Mouse (Mus musculus) liver, adult (tissue): ENCODE measurements around the gene Sugp2.

Experiments used
- GATA4 ChIP-seq: IDR thresholded peaks from 2 replicates; pipeline ENCODE4 v1.6.1; 2014; ENCODE audit warnings: mild to moderate bottlenecking, low read length; ENCODE audit not compliant: insufficient replicate concordance

The Sugp2 gene

DNA sequence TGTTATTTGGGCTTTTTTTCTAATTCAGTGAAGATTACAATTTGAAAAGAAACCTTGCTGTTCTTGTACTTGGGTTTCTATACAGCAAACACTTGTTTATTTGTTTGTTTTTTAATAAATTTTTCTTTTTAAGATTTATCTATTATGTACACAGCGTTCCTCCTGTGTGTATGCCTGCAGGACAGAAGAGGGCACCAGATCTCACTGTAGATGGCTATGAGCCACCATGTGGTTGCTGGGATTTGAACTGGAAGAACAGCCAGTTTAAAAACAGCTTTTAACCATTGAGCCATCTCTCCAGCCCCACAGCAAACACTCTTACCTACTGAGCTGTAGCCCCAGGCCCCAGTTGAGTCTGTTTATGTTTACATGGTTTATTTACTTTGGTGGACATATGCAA is 20.6 kb downstream of the Sugp2 start:
- no peak for TF ChIP-seq GATA4

DNA sequence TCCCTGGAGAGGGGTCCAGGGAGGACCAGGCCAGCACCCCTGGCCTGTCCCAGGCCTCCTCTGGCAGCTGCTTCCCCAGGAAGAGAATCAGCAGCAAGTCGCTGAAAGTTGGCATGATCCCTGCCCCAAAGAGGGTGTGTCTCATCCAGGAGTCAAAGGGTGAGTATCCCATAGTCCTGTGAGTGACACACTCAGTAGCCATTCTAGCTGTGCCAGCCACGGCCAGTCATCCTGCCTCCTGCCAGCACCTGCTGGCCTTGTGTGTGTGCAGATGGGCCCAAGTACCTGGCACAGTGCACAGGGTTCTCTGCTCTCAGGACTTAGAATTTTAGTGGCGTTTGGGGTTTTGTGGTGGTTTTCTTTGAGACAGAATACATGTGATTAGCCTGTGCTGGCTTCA is 23.4 kb downstream of the Sugp2 start:
- no peak for TF ChIP-seq GATA4

DNA sequence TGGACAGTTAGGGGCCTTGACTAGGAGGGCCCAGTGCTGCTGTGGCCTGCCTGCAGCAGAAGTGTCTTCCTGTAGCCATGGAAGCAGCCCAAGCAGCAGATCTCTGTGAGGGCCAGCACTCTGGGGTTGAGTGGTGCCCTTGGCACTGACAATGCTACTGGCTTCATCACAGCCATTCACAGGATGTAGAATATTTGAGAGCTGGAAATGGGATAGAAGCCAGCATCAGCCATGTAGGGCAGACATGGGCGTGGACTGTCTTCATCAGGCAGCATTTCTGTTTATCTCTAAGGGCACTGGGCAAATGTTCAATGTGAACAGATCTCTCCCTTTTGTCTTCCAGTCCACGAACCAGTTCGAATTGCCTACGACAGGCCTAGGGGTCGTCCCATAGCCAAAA is 24.6 kb downstream of the Sugp2 start:
- no peak for TF ChIP-seq GATA4

DNA sequence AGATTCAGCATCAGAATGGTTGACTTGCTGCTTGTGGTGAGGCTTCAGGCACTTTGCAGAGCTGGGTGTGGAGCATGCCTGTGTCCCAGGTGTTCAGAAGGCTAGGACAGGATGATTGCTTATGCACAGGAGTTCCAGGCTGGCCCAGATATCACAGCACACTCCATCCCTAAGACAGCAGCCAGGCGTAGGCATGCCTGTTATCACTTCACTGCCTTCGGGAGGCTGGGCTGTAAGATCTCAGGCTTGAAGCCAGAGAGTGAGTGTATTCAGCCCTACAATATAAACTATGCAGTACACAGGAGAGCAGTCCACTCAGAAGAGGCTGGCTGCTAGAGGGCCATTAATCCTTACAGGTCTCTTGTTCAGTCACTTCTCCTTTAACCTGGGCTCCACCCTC is 25.0 kb downstream of the Sugp2 start:
- TF ChIP-seq GATA4 = no peak

DNA sequence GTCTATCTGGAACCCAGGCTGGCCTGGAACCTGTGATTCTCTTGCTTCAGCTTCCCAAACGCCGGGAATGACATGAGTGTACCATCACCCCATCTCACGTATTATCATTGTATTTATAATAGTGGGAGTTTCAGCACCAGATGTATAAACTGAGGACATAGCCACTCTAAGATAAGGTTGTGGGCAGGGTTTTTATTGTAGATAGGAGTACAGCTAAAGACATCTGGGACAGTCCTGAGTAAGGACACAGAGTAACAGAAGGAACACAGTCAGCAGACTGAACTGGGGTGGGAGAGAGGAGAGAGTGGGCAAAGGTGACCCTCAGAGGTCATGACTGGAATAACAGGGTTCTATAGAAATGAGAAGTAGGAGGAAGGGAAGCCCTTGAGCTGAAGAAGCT is 33.6 kb downstream of the Sugp2 start:
- no peak for TF ChIP-seq GATA4

DNA sequence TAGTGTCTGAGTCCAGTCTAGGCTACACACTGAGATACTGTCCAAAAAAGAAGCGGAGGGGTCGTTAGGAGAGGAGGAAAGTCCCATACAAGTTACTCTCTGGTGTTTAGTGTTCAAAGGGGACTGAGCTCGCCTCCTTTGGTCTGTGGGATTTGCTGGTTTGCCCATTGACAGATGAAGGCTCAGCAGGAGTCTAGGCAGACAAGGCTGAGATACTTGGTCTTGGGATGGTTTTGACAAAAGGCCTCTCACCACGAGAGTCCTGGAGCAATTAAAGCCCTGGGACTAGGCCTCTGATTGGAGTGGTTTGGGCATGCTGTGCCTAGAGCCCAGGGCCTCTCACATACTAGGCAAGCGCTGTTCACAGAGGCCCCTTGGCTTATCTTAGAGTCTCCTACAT is 34.3 kb downstream of the Sugp2 start:
- no peak for TF ChIP-seq GATA4

DNA sequence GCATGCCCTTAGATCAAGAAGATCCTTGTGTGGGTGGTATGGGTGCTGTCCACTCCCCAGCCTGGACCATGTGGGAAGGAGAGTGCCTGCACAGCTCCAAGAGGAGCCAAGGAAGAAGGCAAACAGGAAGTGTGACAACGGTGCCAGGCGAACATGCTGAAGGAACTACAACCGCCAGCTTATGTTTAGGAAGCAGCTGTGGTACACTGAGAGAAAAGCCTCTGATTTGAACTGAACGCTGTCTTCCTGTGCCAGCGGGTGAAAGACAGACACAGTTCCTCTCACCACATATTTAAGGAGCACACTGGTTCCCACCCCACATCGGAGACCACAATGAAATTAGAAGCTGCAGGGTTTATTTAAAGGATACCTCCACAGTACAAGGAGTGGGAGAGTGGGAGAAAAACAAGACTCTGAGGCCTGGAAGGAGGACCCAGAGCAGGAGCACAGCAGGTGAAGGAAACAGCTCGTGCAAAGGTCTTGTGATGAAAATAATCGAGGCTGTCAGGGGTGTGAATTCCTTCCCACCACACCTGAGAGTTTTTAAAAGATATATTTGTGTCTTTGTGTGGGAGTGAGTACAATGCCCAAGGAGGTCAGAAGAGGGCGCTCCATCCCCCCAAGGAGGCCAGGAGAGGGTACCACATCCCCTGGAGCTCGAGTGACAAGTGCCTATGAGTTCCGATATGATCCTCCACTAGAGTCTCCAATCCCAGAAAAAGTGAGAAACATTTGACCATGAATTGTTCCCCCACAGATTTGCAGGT is 35.0 kb downstream of the Sugp2 start:
- no peak for TF ChIP-seq GATA4

DNA sequence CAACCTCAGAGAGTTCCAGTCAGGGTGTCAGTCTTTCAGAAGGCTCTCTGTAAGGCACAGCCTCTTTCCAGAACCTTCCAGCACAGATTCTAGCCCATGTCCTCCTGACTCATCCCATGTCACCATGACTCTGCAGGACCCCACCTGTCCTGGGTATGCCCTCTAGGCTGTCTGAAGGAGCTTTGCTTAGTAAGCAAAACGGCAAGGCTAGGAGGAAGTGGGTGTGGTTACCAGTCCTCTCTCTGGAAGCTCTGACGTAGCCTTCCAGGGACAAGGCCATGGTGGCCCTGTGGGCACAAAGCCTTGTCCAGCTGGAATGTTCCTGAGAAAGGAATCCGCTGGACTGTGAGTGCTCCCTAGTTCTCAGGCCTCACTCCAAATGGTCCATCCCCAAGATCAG is 38.9 kb downstream of the Sugp2 start:
- no peak for TF ChIP-seq GATA4

DNA sequence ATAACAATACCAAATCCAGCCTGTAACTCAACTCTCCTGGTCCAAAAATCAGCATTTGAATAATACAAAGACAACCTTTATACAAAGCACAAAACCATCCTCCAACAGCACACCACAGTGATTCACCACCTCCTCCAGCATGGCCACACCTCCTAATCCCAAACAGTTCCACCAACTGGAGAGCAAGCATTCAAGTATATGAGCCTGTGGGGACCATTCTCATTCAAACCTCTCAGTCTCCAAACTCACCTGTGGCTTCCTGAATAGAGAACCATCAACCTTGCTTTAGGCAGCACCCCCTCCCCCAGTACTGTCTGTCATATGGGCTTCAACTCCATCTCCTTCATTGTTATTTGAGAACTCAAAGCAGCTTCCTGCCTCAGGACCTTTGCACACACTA is 40.3 kb downstream of the Sugp2 start:
- TF ChIP-seq GATA4 = no peak

DNA sequence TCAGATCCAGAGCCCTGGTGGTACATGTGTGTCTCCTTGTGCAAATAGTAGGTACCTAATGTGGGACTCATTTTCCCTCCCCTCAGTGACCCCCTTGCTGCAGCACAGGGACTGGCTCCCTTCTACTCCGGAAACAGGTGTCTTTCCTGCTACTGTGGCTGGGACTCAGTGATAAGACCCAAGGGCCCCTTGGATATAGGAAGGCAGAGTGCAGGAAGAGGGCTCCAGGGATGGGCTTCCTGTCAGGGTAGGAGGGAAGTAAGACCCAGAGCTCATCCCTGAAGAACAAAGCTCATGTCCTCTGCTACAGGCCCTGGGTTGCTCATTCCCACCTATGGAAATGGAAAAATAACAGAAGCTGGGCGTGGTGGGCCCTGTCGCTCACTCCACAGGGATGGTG is 42.5 kb downstream of the Sugp2 start:
- TF ChIP-seq GATA4 = peak; percentile 73; the same call in 1 of the 2 replicates

DNA sequence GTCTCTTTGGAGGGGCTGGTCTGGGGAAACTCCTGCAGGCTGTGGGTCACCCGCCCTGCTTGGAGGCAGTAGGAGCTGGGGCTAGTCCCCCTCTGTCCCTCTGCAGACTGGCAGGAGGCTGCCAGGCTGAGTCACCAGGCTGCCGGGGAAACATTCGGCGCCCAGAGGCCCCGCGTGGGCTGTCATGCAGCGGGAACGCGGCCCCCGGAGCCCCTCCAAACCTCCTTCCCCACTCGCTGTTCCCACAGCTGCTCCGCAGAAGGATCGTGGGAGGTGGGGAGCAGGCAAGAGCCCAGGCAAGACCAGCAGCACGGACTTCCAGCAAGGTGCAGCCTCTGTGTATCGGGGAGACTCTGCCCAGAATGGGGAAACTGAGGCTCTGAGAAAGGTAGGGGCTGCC is 44.1 kb downstream of the Sugp2 start:
- no peak for TF ChIP-seq GATA4

DNA sequence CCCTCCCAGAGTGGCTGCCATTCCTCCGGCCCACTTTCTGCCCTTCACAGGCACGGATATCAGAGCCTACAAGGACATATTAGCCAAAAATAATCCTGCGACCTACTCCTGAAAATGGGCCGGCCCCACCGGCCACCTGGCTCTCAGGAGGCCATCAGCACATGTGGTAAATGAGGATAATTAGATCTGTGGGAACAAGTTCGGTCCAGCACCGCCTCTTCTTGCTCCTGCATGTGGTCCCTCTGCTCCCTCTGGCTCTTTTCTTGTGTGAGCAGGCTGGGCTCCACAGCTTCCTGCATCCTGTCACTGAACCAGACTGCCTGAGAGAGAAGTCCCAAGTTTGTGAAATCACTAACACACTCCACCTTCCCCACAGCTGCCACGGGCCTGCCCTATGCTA is 45.2 kb downstream of the Sugp2 start:
- no peak for TF ChIP-seq GATA4

DNA sequence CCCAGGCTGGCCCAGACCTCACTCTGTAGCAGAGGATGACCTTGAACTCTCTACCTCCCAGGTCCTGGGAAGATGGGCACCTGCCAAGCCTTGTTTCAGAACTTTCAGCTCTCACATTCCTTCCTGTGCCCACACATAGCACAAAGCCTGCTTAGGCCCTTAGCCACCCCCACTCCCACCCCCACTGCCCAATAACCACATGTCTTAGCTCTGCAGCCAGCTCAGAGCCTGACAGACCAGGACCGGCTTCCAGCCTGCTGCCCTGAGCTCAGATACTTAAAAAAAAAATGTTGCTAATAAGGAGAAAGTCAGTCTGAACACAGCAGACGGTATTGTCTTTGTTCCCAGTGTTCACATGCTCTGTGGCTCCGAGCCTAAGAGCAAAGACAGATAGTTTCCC is 47.0 kb downstream of the Sugp2 start:
- TF ChIP-seq GATA4 = no peak

DNA sequence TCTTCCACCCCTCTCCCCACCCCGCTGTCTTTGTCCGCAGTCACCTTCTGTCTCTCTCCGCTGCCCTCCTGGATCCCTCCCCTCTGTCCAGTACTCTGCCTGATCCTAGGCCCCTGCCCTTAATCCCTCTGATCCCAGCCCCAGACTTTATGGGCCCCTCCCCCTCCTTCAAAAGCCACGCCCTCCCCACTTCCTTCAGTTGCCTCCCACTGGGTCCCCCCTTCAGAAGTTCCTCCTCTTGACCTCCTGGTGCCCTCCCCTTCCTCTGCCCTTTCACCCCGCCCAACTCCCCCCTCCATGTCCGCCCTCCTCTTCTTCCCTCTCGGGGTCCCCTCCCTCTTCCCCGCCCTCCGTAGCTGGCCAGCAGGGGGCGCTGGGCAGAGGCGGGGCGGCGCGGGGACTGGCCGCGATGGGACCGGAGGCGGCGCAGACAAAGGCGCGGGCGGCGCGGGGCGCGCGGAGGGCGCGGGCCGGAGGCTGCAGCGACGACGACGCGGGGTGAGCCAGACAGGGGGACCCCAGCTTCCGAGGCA is 48.6 kb downstream of the Sugp2 start, which contains the start of gene Homer3:
Gene Homer3, plus strand, starts transcription at position 225 of the 533 bp plus-strand sequence.
- TF ChIP-seq GATA4 = no peak; the same call in 1 of the 2 replicates

DNA sequence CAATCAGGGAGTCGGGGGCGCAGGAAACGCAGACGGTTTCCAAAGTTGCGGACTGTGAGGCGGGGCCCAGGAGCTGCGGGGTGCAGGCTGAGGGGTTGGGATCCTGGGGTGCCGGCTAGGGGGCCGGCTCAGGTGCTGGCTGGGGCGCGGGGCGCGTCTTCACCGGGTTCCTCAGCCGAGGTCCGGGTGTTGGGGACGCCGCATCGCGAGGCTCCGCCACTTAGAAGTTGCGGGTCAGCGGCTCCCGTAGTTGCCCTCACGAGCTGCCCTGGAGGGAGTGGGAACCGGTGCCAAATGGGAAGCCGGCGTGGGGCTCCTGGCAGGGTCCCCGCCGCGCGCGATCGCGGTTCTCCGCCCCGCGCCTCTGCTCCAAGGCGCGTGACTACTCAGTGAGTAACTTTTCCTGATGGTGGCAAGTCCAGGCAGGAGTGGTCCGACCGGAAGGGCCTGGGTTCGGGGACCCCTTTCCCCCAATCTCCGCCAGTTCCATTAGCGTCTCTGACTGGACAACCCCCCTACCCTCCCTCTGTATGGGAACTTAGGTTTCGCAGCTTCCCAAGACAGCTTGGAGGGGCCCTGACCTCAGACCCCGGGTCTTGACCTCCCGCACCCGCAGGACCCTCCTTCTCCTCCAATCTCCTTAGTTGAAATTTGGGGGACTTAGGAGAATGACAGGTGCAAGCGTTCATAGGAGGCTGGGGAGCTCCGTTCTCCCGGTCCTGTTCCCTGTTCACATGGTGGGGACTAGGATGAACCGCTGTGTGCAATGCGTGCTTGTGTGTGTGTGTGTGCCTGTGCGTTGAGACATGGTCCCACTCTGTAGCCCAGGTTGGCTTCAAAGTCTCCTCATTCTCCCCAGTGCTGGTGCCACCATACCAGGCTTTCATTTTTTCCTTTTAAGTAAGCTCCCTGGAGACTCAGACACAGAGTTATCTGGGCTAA is 49.4 kb downstream of the Sugp2 start:
- no peak for TF ChIP-seq GATA4

DNA sequence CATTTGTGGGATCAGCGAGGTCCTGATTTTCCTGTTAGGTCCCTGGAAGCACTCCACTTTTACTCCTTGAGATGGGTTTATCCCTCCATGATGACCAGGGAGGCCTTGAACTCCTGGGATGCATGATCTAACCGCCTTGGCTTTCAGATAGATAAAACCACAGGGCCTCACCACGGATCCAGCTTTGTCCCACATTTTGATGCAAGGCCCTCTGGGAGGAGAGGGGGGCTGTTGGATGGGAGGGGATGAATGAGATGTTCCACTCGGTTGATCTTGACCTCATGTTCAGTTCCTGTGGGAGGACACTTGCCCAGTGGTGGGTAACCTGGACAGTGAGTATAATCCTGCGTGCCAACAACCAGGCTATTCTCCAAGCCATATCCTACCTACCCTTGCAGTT is 50.4 kb downstream of the Sugp2 start:
- TF ChIP-seq GATA4 = no peak

DNA sequence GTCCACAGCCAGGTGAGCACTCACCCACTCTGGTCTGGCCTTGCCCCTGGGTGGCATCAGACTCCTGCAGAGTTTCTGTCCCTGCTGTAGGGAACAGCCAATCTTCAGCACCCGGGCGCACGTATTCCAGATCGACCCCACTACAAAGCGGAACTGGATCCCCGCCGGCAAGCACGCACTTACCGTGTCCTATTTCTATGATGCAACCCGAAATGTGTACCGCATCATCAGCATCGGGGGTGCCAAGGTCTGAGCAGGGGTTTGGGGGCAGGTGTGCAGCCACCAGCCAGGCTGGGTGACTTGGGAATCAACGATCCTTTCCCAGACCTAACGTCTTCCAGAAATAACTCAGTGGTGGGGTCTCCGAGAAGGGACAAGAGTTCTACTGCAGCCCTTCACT is 51.3 kb downstream of the Sugp2 start:
- no peak for TF ChIP-seq GATA4

DNA sequence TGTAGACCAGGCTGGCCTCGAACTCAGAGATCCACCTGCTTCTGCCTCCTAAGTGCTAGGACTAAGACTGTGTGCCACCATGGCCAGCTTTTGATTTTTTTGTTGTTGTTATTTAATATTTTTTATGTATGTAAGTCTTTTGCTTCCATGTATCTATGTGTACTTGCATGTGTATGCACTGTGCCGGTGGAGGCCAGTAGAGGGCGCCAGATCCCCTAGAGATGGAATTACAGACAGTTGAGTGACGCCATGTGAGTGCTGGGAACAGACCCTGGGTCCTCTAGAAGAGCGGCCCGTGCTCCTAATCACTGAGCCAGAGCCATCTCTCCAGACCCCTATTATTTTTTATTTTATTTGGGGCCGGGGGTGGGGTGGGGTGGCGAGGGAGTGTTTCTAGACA is 52.7 kb downstream of the Sugp2 start:
- TF ChIP-seq GATA4 = no peak
